Mouse (Mus musculus) splenic B cell, adult 2 months (primary cell): ENCODE data around the gene Zfp688.
A peak's percentile ranks its signal among the peaks of the same experiment; 100 is the strongest.
"Not testable (repeated sequence)": the region's sequence is repeated elsewhere in the genome, so short reads cannot be mapped to it uniquely, and the experiment has no call there.

ENCODE experiments used
- DNase-seq: peaks from one replicate; pipeline ENCODE4 v3.0.0-alpha.2; 2011; ENCODE audit warnings: low read depth, low spot score
- H3K27me3 ChIP-seq: 2 replicates; pipeline ENCODE4 v1.6.1; 2012; ENCODE audit warnings: mild to moderate bottlenecking, low read length, moderate library complexity, mixed read lengths; ENCODE audit not compliant: control insufficient read depth, poor library complexity, insufficient read depth, severe bottlenecking
- H3K36me3 ChIP-seq: 2 replicates; pipeline ENCODE4 v1.6.1; 2012; ENCODE audit warnings: mild to moderate bottlenecking, low read length, moderate library complexity, mixed read lengths; ENCODE audit not compliant: control insufficient read depth, poor library complexity, insufficient read depth, severe bottlenecking

The Zfp688 gene

DNA sequence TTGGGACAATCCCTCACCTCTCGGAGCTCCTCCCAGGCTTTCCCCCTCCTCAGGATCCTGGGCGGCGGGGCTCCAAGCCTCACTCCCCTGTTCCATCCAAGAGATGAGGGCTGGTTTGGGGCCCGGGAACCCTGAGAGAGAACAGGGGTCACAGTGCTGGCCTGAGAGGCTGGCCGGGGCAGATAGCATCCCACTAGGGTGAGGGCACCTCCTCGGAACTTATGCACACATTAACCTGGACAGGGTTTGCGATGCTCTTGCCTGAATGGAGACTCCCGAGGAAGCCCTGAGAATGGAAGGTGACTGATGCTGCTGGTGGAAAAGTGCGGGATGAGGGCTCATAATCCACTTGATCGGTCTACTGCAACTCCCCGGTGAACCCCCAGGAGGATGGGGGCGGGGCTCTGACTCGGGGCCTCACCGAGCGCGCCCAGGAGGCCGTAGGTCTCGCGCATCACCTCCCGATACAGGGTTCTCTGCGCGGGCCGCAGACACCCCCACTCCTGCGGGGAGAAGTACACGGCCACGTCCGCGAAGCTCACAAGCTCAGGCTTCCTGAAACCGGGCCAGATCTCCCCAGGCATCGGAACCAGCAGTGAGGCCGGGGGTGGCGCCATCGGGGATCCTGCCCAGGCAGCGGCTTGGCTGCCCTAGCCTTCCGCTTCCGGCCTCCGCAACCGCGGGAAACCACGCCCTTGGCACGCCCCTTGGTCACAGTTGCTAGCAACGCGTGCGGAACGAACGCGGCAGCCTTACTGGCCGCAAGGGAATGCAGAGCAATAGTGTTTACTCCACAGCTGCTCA is at the start of gene Zfp688:
TSS of gene Zfp688 (minus strand) at position 681 of the 804 bp plus-strand sequence.
- H3K27me3 ChIP-seq = no peaks in the 10 kb centered on the region
- DNase-seq = peak; percentile 96

DNA sequence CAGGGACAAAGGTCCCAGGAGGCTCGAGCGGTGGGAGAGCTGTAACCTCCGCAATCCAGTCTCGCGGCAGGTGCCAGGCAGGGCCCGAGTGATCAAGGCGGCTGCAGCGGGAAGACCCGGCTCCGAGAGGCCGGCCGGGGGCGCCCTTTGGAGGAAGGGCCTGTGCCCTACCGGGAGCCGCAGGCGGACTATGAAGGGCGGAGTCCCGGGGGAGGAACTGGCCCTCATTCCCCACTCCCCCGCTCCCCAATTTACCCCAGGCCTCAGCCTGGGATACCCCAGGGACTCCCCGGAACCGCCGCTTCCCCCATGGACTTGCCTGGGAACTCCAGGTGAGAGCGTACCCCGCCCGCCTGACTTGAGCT is 49.8 kb upstream of the Zfp688 start:
- Histone ChIP-seq H3K36me3 (peaks cover 25% of the 10 kb centered on the region), H3K27me3 (no peaks in the 10 kb centered on the region)
- DNase-seq = peak; percentile 41

More for the DNA sequence above, at the start of gene Zfp688:
- H3K36me3 ChIP-seq = no peaks in the 10 kb centered on the region; the same call in 1 of the 2 replicates

DNA sequence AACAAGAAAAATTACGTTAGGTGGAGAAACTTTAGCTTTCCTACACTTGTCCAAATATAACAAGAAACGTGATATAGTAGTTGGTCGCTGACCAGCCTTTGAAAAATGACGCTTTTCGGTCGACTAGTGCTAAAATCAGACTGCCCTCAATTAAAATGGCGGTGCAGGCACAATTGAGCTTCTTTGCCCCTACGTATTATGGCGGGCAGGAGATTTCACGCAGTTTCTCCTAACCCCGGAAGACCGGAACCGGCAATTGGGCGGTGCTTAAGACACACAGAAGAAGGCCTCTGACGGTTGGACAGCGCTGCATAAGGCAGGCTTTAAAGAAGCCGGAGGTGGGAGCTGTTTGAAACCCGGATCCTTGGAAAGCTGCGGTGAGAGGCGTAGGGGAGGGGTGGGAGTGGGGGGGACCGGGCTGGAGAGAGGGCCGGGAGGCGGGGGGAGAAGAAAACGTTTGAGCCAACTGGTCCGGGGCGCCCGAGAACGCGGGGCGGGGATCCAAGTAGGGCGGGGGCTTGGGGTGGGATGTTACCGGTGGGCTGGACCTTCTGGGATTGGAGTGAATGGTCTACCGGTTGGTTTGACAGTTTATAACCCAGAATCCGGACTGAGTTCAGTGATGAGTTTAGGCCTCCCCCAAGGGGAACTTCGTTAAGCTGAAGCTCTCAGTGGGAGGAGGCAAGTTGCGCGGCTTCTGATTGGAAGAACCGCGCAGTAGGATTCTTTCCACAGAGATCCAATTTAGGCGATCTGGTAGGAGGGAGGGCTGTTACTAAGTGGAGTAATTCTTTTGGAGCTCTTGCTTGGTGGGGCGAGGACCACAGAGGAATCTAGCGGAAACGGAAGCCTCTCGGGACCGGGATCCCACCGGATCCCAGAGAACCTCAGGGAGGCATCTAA is 49.1 kb upstream of the Zfp688 start:
- H3K36me3 ChIP-seq = peaks cover 25% of the 10 kb centered on the region
- DNase-seq = peak; percentile 94
- no peaks in the 10 kb centered on the region for H3K27me3 ChIP-seq

DNA sequence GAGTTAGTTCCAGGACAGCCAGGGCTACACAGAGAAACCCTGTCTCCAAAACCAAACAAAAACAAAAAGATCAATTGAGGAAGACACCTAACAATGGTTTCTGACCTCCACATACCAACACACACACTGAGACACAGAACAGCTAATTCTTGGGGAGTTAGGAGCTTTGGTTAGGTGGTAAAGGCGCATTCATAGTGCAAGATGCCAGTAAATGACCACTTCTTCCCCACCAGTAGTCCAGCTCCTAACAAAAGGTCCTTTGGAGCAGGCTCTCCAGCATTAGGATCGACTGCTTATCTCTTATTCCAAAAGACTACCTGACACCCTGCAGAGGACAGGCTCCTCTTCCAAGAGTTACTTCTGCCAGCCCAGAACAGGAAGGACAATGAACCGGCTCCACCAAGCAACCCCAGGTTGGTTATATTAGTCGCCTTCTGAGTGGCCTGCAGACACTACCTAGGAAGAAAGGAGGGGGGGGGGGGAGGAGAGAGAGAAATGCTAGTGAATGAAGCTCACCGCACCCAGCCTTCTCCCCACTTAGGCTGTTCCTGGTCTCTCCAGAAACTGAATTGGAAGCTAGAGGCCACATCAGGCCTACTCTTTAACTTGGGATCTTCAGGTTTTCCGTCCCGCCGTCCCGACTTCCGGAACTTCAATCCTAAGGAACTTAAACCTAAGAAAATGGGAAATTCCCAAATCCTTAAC is 48.3 kb upstream of the Zfp688 start:
- peak; percentile 30 for DNase-seq
- no peaks in the 10 kb centered on the region for H3K27me3 ChIP-seq

DNA sequence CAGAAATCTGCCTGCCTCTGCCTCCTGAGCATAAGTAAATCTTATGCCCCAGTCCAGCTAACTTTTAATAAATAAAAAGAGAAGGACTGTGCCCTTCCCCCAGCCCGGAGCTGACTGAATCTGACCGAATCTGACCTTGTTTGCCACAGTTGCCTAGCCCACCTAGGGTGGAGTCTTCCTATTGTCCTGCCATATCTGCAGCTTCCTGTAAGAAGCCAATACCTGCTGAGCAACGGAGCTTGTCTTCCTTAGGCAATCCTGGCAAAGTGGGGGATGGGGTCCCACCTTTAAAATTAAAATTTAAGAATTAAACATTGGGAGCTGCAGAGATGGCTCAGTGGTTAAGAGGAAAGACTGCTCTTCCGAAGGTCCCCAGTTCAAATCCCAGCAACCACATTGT is 44.7 kb upstream of the Zfp688 start:
- DNase-seq = no peak
- Histone ChIP-seq H3K36me3 (no peaks in the 10 kb centered on the region), H3K27me3 (no peaks in the 10 kb centered on the region)

More for the DNA sequence above, 48.3 kb upstream of the Zfp688 start:
- peaks cover 16% of the 10 kb centered on the region for H3K36me3 ChIP-seq

DNA sequence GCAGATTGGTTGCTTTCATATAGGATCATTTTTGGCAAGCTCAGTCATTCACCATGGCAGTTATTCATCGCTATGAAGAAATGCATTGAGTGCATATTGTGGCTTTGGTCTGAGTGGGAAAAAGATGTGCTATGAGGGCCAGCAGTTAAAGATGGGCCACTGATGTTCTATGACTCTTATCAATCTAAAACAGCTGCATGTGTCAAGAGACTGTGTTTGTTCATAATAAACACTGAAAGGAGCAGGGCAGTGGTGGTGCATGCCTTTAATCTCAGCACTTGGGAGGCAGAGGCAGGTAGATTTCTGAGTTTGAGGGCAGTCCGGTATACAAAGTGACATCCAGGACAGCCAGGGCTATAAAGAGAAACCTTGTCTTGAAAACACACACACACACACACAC is 43.8 kb upstream of the Zfp688 start:
- not testable (repeated sequence) for H3K27me3 ChIP-seq, DNase-seq, H3K36me3 ChIP-seq

DNA sequence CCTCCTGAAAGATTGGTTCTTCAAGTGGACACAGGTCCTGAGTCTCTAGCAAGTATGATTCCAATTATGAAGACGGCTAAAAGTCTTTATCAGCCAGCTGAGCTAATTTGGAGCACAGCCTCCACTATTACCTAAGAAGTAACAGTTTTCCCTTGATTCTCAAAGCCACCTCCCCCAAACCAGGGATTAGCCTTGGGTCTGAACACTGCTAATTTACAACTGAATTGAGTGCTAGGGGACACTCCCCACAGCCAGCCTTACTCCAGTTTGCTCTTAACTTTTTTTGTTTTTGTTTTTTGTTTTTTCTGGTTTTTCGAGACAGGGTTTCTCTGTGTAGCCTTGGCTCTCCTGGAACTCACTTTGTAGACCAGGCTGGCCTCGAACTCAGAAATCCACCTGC is 43.3 kb upstream of the Zfp688 start:
- DNase-seq = no peak
- peaks cover 1% of the 10 kb centered on the region; the same call in 1 of the 2 replicates for H3K36me3 ChIP-seq
- no peaks in the 10 kb centered on the region for H3K27me3 ChIP-seq

DNA sequence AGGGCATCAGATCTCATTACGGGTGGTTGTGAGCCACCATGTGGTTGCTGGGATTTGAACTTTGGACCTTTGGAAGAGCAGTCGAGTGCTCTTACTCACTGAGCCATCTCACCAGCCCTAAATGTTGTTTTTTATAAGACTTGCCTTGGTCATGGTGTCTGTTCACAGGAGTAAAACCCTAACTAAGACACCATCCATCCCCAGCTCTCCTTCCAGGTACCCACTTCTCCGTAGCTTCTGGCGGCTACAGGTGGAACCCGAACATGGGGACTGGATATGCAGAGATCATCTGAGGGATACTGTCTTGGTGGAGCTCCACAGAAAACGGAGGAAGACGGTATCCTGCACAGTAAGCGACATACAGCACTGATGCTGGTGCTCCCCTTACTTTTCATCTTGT is 37.4 kb upstream of the Zfp688 start, which contains the start of gene Prr14:
TSS of gene Prr14 (plus strand) at position 301 of the 400 bp plus-strand sequence.
- H3K27me3 ChIP-seq, H3K36me3 ChIP-seq, DNase-seq: not testable (repeated sequence)

DNA sequence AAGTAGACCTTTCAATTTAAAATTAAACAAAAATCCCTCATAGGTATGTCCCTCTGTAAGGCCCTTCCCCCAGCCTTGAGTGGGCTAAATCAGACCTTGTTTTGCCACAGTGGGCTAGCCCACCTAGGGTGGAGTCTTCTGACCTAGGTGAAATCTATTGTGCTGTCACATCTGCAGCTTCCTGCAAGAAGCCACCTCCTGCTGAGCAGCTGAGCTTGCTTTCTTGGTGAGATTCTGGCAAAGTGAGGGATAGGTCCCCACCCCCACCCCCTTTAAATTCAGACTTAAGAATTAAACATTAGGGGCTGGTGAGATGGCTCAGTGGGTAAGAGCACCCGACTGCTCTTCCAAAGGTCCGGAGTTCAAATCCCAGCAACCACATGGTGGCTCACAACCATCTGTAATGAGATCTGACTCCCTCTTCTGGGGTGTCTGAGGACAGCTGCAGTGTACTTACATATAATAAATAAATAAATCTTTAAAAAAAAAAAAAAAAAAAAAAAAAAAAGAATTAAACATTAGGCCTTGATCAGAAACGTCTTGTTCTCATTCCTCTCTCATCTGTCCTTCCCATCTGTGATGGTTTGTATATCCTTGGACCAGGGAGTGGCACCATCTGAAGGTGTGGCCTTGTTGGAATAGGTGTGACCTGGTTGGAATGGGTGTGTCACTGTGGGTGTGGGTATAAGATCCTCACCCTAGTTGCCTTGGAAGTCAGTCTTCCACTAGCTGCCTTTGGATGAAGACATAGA is 36.7 kb upstream of the Zfp688 start:
- DNase-seq, H3K27me3 ChIP-seq, H3K36me3 ChIP-seq: not testable (repeated sequence)

DNA sequence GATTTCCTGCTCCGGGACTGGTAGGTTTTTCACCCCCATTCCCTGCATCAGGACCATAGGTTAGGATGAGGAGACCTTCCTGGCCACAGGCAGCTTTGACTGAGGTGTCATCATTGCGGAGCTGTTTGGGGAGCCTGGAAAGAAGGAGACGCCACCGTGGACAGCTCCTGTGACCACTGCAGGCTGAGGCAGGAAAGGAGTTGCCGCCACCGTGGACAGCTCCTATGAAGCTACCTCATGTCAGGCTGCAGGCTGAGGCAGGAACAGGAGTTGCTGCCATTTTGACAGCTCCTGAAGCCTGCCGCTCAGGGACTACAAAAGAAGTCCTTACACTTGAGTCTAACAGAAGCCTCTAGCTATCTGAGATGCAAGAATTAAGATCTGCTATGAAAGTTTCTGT is 33.0 kb upstream of the Zfp688 start:
- Histone ChIP-seq H3K27me3 (no peaks in the 10 kb centered on the region), H3K36me3 (peaks cover 8% of the 10 kb centered on the region; the same call in 1 of the 2 replicates)
- no peak for DNase-seq

DNA sequence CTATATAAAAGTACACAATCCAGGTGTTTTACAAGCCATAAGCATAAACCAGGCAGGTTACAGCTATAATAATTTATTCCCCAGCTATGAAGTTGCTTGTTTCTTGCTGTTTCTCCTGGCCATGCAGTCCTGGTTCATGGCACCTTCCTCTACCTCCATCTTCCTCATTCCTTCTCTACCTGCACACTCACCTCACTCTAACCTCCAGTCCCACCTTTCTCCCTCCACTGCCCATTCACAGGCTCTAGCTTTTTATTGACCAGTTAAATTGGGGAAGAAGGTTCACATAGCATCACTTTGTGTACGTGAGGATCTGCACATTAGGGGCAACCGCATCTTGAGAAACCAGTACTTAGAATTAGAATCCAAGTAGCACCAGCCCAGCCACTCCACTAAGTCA is 31.2 kb upstream of the Zfp688 start:
- no peak for DNase-seq
- H3K27me3 ChIP-seq = no peaks in the 10 kb centered on the region
- peaks cover 2% of the 10 kb centered on the region; the same call in 1 of the 2 replicates for H3K36me3 ChIP-seq

DNA sequence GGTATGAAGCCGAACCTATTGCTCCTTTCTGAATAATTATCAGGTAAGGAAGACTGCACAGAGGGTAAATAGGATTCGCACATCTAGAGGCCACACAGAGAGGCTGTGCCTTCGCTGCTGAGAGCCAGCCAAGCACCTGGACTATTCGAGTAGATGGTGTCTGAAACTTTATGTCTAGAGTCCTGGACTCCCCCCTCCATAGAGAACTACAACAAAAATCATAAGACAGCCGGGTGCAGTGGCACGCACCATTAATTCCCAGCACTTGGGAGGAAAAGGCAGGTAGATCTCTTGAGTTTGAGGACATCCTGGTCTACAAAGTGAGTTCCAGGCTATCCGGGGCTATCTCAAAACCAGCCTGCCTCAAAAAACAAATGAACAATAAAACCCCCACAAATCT is 28.1 kb upstream of the Zfp688 start:
- DNase-seq = no peak
- no peaks in the 10 kb centered on the region for H3K27me3 ChIP-seq
- H3K36me3 ChIP-seq = peaks cover 3% of the 10 kb centered on the region; the same call in 1 of the 2 replicates

DNA sequence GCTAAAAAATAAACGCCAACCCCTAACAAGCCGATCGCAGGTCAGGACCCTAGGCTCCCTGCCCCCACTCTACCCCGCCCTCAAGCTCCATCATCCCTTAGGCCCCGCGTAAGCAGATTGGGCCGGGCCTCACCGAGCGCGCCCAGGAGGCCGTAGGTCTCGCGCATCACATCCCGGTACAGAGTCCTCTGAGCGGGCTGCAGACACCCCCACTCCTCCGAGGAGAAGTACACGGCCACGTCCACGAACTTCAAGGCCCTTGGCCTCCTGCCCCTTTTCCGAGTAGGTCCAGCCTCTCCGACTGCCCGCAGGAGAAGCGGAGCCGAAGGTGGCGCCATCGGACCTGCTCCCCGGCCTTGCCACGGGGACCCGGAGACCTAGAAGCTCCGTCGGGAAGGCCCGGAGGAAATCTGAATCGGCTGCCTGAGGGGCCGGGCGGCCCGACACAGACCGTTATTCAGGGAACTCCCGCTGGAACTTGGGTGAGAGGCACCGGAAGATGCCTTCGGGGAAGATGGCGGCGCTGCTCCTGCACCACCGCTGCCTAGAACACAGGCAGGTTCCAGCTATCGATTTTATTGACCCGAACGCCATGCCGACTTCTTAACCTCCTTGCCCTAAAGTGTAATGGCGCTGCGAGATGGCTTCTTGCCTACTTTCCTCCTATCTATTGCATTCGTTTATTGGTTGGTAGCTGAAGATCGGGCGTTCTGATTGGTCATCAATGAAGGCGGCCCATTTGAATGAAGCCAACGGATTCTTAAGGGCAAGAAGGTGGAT is 26.8 kb upstream of the Zfp688 start, which contains the start of gene Zfp689:
TSS of gene Zfp689 (minus strand) at position 638 of the 780 bp plus-strand sequence.
- Histone ChIP-seq H3K27me3 (no peaks in the 10 kb centered on the region), H3K36me3 (peaks cover 2% of the 10 kb centered on the region; the same call in 1 of the 2 replicates)
- DNase-seq = peak; percentile 98
